Mouse (Mus musculus): Measurements from ENCODE around the gene Klhdc8a.

GRCm38 (mm10) chr1:132292318-132293129 lies 5.9 kb upstream of the Klhdc8a start:
- no peak for TF ChIP-seq MXI1 (IDR thresholded peaks at IDR 0.05; ENCODE audit: low read depth, low read length)
- TF ChIP-seq EP300 (IDR thresholded peaks at IDR 0.05; ENCODE audit: low read length), result no peak
- TF ChIP-seq CHD1 (IDR thresholded peaks at IDR 0.05; ENCODE audit: low read depth, low read length), result no peak
- TF ChIP-seq CTCF (conservative IDR thresholded peaks at IDR 0.05 in 1 of 2, IDR thresholded peaks at IDR 0.05 in 1 of 2; ENCODE audit: low read depth in 2 of 2, low read length in 2 of 2), result peak in 1 of 2 experiments; percentile 55; a peak in 2 of 4 replicates
- TF ChIP-seq MAX (IDR thresholded peaks at IDR 0.05; ENCODE audit: low read length), result no peak
- no peak for TF ChIP-seq POLR2A (IDR thresholded peaks at IDR 0.05; ENCODE audit: low read depth, low read length)
- no peak for TF ChIP-seq USF1 (IDR thresholded peaks at IDR 0.05; ENCODE audit: low read depth, low read length)
- TF ChIP-seq MYC (IDR thresholded peaks at IDR 0.05; ENCODE audit: low read depth, low read length), result no peak
- no peak for TF ChIP-seq ZMIZ1 (IDR thresholded peaks at IDR 0.05; ENCODE audit: low read depth, low read length)
- TF ChIP-seq SMC3 (IDR thresholded peaks at IDR 0.05; ENCODE audit: low read depth, low read length), result peak; percentile 49; the same call in 1 of the 2 replicates
